Mouse (Mus musculus): ENCODE measurements around the gene Trmt61a. TPM values are rescaled to one million over a fixed set of nuclear protein-coding genes. Genes with fewer than 3 reads are reported as not detected.

The Trmt61a gene
- polyA plus RNA-seq, 1 experiment from 2014 or later: 8.5 TPM

- ATAC-seq (ENCODE audit: low FRiP score, low TSS enrichment): peak; percentile 22
- WGBS: 30% methylated on average over 6 of the region's 6 CpGs
Observed at GRCm38 (mm10) chr12:111696239-111696638, 18.3 kb downstream of the Trmt61a start.

DNA sequence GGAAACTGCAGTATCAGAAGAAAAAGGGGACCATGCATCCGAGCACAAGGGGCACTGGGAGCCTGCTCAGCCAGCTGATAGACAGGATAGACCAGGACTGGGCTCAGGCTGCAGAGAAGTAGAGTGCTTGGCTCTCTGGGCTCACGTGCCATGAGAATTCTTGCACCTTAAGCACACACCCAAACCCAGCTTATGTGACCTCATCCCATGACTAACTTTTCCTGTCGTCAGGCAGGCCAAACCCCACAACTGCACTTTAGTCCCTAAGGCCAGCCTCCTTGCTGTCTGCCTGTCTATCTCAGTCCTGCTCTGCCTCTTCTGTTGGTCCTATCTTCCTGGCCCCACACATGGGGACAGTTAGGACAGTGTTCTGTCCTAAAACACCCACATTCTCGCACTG lies 19.8 kb downstream of the Trmt61a start:
- no peak overlapping the region for H3K27ac ChIP-seq (replicated peaks)
- H3K4me2 ChIP-seq (replicated peaks; ENCODE audit: low read depth): no peak overlapping the region
- no peaks in the 10 kb centered on the region for H3K9me3 ChIP-seq (ENCODE audit: control insufficient read depth, low read length)
- H3K36me3 ChIP-seq (ENCODE audit: control insufficient read depth, insufficient read depth, low read length): no peaks in the 10 kb centered on the region
- peak; percentile 64 for ATAC-seq (ENCODE audit: low FRiP score, low TSS enrichment)
- H3K27me3 ChIP-seq (ENCODE audit: control insufficient read depth, insufficient read depth, low read length): no peaks in the 10 kb centered on the region
- WGBS: 62% methylated on average over 4 of the region's 4 CpGs
- no peak overlapping the region for H3K9ac ChIP-seq (ENCODE audit: low read length)
- TF ChIP-seq EP300 (optimal IDR thresholded peaks at IDR 0.05): no peak
- no peak for TF ChIP-seq CTCF (IDR thresholded peaks at IDR 0.05; ENCODE audit: low read depth)
- no peak overlapping the region for H3K4me3 ChIP-seq (ENCODE audit: low read depth, low read length)
- peak; percentile 46 for DNase-seq (ENCODE audit: low spot score)
- H3K4me1 ChIP-seq (replicated peaks; ENCODE audit: control insufficient read depth, insufficient read depth): peaks cover 7% of the 10 kb centered on the region

More at GRCm38 (mm10) chr12:111696239-111696638, 18.3 kb downstream of the Trmt61a start:
- Histone ChIP-seq H3K4me3 (ENCODE audit: low read depth, low read length) (no peak overlapping the region), H3K9me3 (ENCODE audit: control insufficient read depth, low read length) (no peaks in the 10 kb centered on the region), H3K27ac (replicated peaks) (no peak overlapping the region), H3K4me1 (replicated peaks; ENCODE audit: control insufficient read depth, insufficient read depth) (peaks cover 7% of the 10 kb centered on the region), H3K27me3 (ENCODE audit: control insufficient read depth, insufficient read depth, low read length) (no peaks in the 10 kb centered on the region), H3K36me3 (ENCODE audit: control insufficient read depth, insufficient read depth, low read length) (no peaks in the 10 kb centered on the region), H3K9ac (ENCODE audit: low read length) (no peak overlapping the region), H3K4me2 (replicated peaks; ENCODE audit: low read depth) (no peak overlapping the region)
- no peak for TF ChIP-seq EP300 (optimal IDR thresholded peaks at IDR 0.05)
- TF ChIP-seq CTCF (IDR thresholded peaks at IDR 0.05; ENCODE audit: low read depth): peak; percentile 90
- peak; percentile 73 for DNase-seq (ENCODE audit: low spot score)

GRCm38 (mm10) chr12:111698346-111698913 lies 20.5 kb downstream of the Trmt61a start:
- Histone ChIP-seq H3K4me1 (replicated peaks; ENCODE audit: control insufficient read depth, insufficient read depth) (peaks cover 7% of the 10 kb centered on the region), H3K9ac (ENCODE audit: low read length) (no peak overlapping the region), H3K27me3 (ENCODE audit: control insufficient read depth, insufficient read depth, low read length) (no peaks in the 10 kb centered on the region), H3K4me3 (ENCODE audit: low read depth, low read length) (no peak overlapping the region), H3K4me2 (replicated peaks; ENCODE audit: low read depth) (no peak overlapping the region), H3K36me3 (ENCODE audit: control insufficient read depth, insufficient read depth, low read length) (no peaks in the 10 kb centered on the region), H3K27ac (replicated peaks) (no peak overlapping the region), H3K9me3 (ENCODE audit: control insufficient read depth, low read length) (no peaks in the 10 kb centered on the region)
- WGBS: 80% methylated on average over 6 of the region's 6 CpGs
- TF ChIP-seq EP300 (optimal IDR thresholded peaks at IDR 0.05) (no peak), CTCF (IDR thresholded peaks at IDR 0.05; ENCODE audit: low read depth) (no peak)
- no peak for DNase-seq (ENCODE audit: low spot score)
- no peak for ATAC-seq (ENCODE audit: low FRiP score, low TSS enrichment)

DNA sequence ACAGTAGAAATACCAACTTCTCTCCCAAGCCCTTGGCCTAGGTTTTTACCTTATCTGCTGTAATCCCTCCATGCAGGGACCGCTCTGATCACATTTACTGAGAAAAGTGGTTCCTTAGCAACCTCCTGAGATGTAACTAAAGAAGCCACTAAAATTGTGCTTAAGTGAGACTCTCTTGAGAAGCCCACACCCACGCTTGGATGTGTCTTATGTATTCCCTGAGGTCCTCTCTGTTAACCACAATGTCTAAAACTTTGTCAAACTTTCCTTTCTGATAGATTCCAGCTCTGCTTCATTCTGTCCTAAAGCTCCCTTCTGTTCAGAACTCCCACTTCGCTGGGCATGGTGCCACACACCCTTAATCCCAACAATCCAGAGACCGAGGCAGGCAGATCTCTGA lies 21.6 kb downstream of the Trmt61a start:
- no peak for DNase-seq (ENCODE audit: low spot score)
- no peak overlapping the region for H3K4me2 ChIP-seq (replicated peaks; ENCODE audit: low read depth)
- ATAC-seq (ENCODE audit: low FRiP score, low TSS enrichment): no peak

GRCm38 (mm10) chr12:111700920-111701458 lies 23.1 kb downstream of the Trmt61a start:
- no peak overlapping the region for H3K27ac ChIP-seq (replicated peaks)
- no peak for ATAC-seq (ENCODE audit: low FRiP score, low TSS enrichment)
- H3K9me3 ChIP-seq (ENCODE audit: control insufficient read depth, low read length): no peaks in the 10 kb centered on the region
- no peaks in the 10 kb centered on the region for H3K36me3 ChIP-seq (ENCODE audit: control insufficient read depth, insufficient read depth, low read length)
- H3K9ac ChIP-seq (ENCODE audit: low read length): no peak overlapping the region
- no peaks in the 10 kb centered on the region for H3K27me3 ChIP-seq (ENCODE audit: control insufficient read depth, insufficient read depth, low read length)
- H3K4me2 ChIP-seq (replicated peaks; ENCODE audit: low read depth): no peak overlapping the region
- H3K4me1 ChIP-seq (replicated peaks; ENCODE audit: control insufficient read depth, insufficient read depth): peaks cover 15% of the 10 kb centered on the region
- 48% methylated on average over 9 of the region's 9 CpGs for WGBS
- no peak for TF ChIP-seq CTCF (IDR thresholded peaks at IDR 0.05; ENCODE audit: low read depth)
- no peak for DNase-seq (ENCODE audit: low spot score)
- no peak overlapping the region for H3K4me3 ChIP-seq (ENCODE audit: low read depth, low read length)

More for the DNA sequence above, 21.6 kb downstream of the Trmt61a start:
- Histone ChIP-seq H3K4me3 (ENCODE audit: low read depth, low read length) (no peak overlapping the region), H3K27me3 (ENCODE audit: control insufficient read depth, insufficient read depth, low read length) (no peaks in the 10 kb centered on the region), H3K36me3 (ENCODE audit: control insufficient read depth, insufficient read depth, low read length) (no peaks in the 10 kb centered on the region), H3K9me3 (ENCODE audit: control insufficient read depth, low read length) (no peaks in the 10 kb centered on the region), H3K4me1 (replicated peaks; ENCODE audit: control insufficient read depth, insufficient read depth) (peaks cover 2% of the 10 kb centered on the region; the same call in 1 of the 2 replicates), H3K9ac (ENCODE audit: low read length) (no peak overlapping the region), H3K27ac (replicated peaks) (no peak overlapping the region)
- 81% methylated on average over 4 of the region's 4 CpGs for WGBS
- TF ChIP-seq CTCF (IDR thresholded peaks at IDR 0.05; ENCODE audit: low read depth) (no peak), EP300 (optimal IDR thresholded peaks at IDR 0.05) (no peak)

- Histone ChIP-seq H3K4me1 (replicated peaks; ENCODE audit: control insufficient read depth, insufficient read depth) (peaks cover 13% of the 10 kb centered on the region), H3K36me3 (ENCODE audit: control insufficient read depth, insufficient read depth, low read length) (no peaks in the 10 kb centered on the region), H3K9ac (ENCODE audit: low read length) (no peak overlapping the region), H3K27ac (replicated peaks) (no peak overlapping the region), H3K4me2 (replicated peaks; ENCODE audit: low read depth) (no peak overlapping the region), H3K9me3 (ENCODE audit: control insufficient read depth, low read length) (no peaks in the 10 kb centered on the region), H3K27me3 (ENCODE audit: control insufficient read depth, insufficient read depth, low read length) (no peaks in the 10 kb centered on the region), H3K4me3 (ENCODE audit: low read depth, low read length) (no peak overlapping the region)
- DNase-seq (ENCODE audit: low spot score): no peak
- TF ChIP-seq EP300 (optimal IDR thresholded peaks at IDR 0.05) (no peak), CTCF (IDR thresholded peaks at IDR 0.05; ENCODE audit: low read depth) (no peak)
- 76% methylated on average over 3 of the region's 3 CpGs for WGBS
- ATAC-seq (ENCODE audit: low FRiP score, low TSS enrichment): no peak
Observed at GRCm38 (mm10) chr12:111703301-111703700, 25.4 kb downstream of the Trmt61a start.

Measured in stomach, postnatal 0 days (tissue).